Mouse (Mus musculus): Measurements from ENCODE around the gene Ntrk2.
"Not testable (repeated sequence)": the region's sequence is repeated elsewhere in the genome, so short reads cannot be mapped to it uniquely, and the experiment has no call there.

The Ntrk2 gene

DNA sequence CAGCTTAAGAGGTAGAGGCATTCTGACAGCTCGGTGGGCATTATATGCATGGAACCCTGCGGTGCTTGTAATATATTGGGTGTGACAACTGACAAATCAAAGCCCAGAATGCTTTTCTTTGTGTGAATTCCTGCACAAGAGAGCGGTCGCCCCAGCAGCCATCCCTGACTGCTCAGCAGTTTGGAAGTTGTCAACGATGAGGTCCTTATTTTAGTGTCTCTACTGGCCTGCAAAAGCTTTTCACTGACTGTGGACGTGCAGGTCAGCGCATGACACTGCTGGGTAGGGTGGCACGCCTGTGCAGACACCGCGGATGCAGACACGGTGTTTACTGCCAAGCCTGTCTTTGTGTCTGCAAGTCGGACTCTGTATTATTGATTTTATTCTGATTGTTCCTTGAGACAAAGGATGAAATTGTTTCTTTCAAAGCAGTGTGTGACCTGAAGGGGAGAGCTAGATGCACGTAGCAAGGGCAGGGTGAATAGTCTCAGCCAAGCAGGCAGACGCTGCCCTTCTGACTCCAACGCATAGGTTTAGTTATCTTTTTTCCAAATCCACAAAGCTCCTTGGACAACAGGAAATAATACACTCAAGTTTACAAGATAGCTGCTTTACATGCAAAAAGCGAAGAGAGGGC is 204.6 kb downstream of the Ntrk2 start:
- in situ Hi-C loops (cut with MboI; ENCODE audit: low pct_unique_long_range_greater_than_20kb in 1 of 2, low sequenced_read_pairs in 2 of 2, unreplicated experiment in 1 of 2): no loop called here

DNA sequence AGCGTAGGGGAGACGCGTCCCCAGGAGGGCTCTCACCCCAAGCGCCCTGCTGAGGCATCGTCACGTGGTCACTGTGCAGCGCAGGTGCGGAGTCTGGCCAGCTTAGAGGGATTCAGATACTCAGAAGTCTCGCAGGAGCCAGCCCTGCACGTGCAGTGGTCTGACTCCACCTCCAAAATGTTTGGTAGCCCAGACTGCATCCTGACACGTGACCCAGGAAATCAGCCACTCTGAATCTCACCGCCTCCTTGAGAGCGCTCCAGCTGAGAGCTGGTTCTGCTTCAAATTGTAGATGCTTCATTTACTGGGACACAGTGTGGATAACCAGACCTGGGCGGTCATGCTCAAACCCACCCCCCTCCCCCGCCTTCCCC is 205.1 kb downstream of the Ntrk2 start:
- in situ Hi-C loops (cut with MboI; ENCODE audit: low pct_unique_long_range_greater_than_20kb in 1 of 2, low sequenced_read_pairs in 2 of 2, unreplicated experiment in 1 of 2): no loop called here

DNA sequence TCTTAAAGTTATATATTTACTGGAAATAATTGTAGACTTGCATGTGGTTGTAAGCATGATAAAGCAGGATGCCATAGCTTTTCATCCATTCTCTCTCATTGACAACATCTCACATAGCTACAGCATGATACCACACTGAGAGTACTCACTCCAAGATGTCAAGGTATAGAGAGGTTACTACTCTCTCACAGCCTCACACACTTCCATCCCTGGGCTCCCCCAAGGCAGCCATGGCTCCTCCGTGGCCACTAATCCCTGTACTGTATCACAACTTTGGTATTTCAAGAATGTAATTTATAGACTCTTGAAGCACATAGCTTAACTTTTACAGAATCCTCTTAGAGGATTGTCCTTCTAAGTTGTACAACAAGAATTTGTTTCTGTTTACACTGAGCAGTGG is 209.0 kb downstream of the Ntrk2 start:
- in situ Hi-C loops (cut with MboI; ENCODE audit: low pct_unique_long_range_greater_than_20kb in 1 of 2, low sequenced_read_pairs in 2 of 2, unreplicated experiment in 1 of 2): no loop called here

DNA sequence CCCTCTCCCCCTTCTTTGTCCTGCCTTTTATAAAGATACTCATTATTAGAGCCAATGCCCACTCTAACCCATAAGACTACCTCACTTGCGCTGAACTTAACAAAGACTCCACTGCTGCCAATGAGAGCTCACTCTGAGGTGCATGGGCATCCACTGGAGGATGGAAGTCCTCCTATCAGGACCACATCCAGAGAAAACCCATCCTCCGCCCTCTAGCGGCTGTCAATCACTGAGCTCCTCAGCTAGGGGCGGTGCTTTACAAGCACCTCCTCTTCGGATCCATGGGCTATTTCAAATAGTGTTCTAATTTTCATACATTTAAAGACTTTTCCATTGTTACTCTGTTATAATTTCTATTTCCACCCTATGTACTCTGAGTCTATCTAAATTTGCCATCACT is 210.8 kb downstream of the Ntrk2 start:
- in situ Hi-C loops (cut with MboI; ENCODE audit: low pct_unique_long_range_greater_than_20kb in 1 of 2, low sequenced_read_pairs in 2 of 2, unreplicated experiment in 1 of 2): no loop called here

DNA sequence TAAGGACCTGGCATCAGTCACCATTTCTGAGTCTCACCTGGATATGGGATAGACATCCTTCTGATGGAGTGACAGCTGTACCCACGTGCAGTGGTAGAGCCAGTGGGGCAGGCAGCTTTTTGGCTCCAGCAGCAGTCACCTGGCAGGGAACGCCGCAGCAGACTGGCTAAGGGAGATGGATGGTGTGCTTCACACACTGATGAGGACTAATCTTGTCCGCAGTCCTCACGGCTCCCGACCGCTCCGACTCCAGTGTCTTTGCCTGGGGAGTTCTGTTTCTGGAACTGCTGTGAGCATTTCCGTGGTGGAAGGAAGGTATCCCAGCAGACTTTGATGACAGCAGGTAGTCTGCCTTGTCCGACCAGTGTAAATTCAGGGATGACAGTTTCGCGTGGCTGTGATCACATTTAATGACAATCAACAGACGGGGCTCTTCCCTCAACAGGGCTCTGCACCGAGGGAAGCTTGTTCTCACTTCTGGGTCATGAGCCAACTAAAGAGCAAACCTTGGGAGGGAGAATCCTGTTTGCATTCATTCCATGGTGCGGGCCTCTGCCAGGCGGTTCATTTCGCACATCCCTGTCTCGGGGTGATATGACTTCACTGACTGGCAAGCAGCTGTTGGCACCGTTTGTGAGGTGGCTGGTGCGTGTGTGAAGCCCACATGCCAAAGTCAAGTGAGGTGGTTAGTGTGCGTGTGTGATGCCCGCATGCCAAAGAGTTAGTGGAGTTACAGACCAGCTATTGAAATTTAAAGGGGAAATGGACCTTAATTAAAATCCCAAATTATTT is 216.1 kb downstream of the Ntrk2 start:
- in situ Hi-C loops (cut with MboI; ENCODE audit: low pct_unique_long_range_greater_than_20kb in 1 of 2, low sequenced_read_pairs in 2 of 2, unreplicated experiment in 1 of 2): no loop called here

DNA sequence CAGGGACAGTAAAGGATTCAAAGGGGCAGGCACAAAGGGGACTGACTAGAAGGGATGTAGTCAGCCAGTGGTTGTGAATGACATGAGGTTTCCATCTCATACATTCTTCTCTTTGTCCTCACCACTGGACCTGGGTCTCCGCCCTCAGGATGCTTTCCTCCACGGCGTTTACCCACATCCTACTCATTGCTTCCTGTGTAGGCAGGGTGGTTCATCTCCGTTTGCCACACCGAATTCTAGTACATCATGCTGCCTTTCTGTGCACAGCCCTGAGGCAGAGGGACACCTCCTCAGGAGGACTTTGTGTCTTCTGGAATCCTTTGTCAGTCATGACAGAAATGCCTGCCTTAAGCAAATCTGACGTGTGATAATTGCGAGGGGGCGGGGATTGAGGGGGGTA is 219.3 kb downstream of the Ntrk2 start:
- in situ Hi-C loops (cut with MboI; ENCODE audit: low pct_unique_long_range_greater_than_20kb in 1 of 2, low sequenced_read_pairs in 2 of 2, unreplicated experiment in 1 of 2): no loop called here

DNA sequence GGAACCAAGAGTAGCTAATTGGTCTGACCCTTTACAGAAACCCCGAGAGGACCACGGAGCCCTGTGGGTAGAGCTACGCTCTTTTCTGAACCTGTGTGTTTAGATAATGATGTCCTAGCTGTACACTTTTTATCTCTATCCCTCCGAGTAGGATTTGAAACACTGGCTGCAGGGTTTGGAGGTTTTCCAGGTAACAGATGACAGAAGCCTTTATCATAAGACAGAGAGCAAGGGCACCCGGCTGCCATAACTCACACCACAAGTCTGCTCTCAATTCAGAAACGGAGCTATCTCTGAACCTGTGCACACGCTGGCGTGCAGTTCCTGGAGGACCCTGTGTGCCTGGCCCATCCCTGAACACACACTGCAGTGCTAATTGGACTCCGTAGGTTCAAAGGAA is 221.1 kb downstream of the Ntrk2 start:
- in situ Hi-C loops (cut with MboI; ENCODE audit: low pct_unique_long_range_greater_than_20kb in 1 of 2, low sequenced_read_pairs in 2 of 2, unreplicated experiment in 1 of 2): no loop called here

DNA sequence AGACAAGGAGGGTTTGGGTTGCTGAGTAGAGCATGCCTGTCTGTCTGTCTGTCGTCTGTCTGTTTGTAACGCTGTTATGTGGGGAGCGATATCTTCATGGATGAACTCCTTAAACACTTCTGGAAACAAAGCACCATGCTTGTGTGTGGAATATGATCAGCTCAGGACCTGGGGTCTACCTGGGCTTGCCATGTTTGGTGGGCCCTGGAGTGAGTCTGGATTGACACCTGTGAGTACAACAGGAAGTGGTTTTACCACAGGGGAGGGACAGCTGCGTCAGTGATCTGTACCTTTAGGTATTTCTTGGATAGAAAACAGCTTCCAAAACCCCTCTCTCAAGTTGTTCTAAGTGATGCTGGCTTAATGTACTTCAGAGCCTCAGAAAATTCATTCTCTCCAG is 222.2 kb downstream of the Ntrk2 start:
- in situ Hi-C loops (cut with MboI; ENCODE audit: low pct_unique_long_range_greater_than_20kb in 1 of 2, low sequenced_read_pairs in 2 of 2, unreplicated experiment in 1 of 2): no loop called here

DNA sequence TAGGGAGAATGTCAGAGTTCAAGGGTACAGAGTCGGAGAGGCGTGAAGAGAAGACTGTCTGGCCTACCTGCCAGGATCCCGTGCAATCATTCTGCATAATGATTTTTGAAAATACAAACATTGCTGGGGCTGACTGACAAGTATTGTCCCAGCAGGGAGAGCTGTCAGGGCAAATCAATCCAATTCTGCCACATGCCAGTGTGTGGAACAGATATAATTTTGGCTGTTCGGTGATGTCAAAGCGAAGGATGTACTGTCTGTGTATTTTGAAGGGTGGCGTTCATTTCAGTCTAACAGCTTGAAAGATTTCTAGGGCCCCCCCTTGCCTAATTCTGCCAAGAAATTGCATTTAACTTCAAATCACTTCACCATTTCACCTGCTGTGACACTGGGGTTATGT is 224.2 kb downstream of the Ntrk2 start:
- in situ Hi-C loops (cut with MboI; ENCODE audit: low pct_unique_long_range_greater_than_20kb in 1 of 2, low sequenced_read_pairs in 2 of 2, unreplicated experiment in 1 of 2): no loop called here

DNA sequence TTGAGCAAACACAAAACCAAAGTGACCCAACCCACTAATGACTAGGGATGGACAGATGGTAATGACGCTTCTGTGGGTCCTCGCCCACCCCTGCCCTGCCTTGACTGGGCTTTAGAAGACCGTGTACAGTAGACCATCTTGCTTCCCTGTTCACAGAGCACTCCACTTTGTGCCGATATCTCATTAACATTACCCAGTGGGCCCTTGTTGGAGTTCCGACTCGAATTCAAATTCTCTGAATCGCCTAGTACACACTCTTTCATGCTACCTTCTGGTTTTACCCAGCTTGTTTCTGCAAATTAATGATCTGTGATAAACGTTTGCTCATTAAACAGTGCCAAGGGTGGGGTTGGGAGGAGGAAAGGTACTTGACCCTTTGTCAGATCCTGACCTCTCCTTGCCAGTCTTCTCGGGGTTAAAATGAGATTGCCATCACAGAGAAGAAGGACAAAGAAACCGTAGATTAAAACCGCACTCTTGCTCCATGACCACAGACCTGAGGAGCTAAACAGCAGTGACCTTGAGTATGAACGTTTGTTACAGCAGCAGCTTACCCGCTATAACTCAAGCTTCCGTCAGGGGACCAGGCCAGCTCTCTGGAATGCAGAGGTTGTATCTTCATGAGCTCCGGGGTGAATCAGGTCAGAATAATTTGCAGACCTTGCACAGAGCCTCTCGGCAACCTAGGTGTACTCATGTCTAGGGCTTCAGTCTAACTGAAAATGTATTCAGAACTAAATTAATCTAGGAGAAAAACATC is 234.0 kb downstream of the Ntrk2 start:
- in situ Hi-C loops (cut with MboI; ENCODE audit: low pct_unique_long_range_greater_than_20kb in 1 of 2, low sequenced_read_pairs in 2 of 2, unreplicated experiment in 1 of 2): no loop called here

DNA sequence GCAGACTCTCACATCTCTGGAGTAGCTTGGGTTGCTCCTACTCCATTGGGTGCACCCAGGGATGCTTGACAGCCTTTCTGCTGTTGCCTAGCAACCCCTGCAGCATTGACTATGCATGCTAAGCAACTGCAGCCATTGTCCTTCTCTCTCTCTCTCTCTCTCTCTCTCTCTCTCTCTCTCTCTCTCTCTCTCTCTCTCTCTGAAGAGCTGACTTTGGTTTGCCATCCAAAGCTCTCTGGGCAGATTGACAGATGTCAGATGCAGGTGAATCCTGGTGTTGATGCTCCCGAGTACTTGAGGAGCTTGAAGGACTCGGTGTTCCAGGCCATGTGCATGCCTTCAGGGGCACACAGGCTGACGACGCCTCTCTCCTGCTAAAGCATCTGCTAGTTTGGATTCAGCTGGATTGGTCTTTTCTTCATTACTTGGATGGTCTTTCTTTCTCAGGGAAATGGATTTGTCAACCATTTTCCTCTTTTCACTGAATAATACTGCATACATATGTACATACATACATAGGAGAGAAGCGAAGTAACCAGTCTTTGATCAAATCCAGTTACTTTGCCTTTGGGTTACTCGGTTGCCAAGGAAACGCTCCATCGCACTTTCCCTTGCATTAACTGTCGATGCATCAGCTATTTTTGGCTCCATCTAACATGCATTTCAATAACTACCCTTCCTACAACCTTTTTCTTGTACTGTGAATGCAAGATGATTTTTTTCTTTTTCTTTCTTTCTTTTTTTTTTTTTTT is 234.8 kb downstream of the Ntrk2 start:
- in situ Hi-C loops (cut with MboI; ENCODE audit: low pct_unique_long_range_greater_than_20kb in 1 of 2, low sequenced_read_pairs in 2 of 2, unreplicated experiment in 1 of 2): no loop called here

DNA sequence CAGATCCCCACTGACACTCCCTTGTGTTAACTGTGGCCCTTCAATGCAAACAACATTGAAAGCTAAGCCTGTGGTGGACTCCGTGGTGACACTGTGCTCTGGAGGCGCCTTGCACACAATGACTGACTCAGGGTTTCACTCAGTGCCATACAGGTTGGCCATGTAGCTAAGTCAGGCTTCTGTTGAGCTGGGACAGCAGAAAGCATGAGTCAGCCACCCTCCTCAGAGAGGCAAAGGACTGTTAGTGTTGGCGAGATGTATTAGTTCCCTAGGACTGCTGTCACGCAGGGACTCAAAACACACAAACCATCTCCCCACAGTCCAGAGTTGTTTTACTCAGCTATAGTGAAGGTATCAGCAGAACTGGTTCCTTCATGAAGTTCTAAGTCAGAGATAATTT is 245.8 kb downstream of the Ntrk2 start:
- in situ Hi-C loops (cut with MboI; ENCODE audit: low pct_unique_long_range_greater_than_20kb in 1 of 2, low sequenced_read_pairs in 2 of 2, unreplicated experiment in 1 of 2): no loop called here

DNA sequence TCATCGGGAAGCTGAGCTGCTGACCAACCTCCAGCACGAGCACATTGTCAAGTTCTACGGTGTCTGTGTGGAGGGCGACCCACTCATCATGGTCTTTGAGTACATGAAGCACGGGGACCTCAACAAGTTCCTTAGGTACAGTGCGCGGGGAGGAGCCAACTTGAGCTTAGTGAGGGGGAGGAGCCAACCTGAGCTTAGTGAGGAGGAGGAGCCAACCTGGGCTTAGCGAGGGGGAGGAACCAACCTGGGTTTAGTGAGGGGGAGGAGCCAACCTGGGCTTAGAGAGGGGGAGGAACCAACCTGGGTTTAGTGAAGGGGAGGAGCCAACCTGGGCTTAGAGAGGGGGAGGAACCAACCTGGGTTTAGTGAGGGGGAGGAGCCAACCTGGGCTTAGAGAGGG is 248.0 kb downstream of the Ntrk2 start:
- in situ Hi-C loops (cut with MboI; ENCODE audit: low pct_unique_long_range_greater_than_20kb in 1 of 2, low sequenced_read_pairs in 2 of 2, unreplicated experiment in 1 of 2): not testable (repeated sequence)

DNA sequence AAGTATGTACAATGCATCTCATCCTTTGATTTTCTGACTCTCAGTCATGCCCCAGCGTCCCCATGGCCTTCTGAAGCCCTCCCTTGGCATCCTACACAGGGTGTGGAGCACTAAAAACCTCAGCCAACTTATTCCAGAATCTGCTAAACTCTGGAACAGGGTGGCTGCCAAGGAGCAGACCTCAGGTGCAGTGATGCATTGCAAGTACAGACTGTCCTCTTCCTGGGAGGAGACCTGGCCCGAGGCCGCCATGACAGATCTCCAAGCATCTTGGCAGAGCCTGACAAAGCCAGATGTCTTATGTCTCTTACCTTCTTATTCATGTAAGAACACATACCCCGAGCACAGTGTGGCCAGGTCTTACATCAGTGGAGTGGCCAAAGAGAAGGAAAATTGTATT is 250.5 kb downstream of the Ntrk2 start:
- in situ Hi-C loops (cut with MboI; ENCODE audit: low pct_unique_long_range_greater_than_20kb in 1 of 2, low sequenced_read_pairs in 2 of 2, unreplicated experiment in 1 of 2): no loop called here

DNA sequence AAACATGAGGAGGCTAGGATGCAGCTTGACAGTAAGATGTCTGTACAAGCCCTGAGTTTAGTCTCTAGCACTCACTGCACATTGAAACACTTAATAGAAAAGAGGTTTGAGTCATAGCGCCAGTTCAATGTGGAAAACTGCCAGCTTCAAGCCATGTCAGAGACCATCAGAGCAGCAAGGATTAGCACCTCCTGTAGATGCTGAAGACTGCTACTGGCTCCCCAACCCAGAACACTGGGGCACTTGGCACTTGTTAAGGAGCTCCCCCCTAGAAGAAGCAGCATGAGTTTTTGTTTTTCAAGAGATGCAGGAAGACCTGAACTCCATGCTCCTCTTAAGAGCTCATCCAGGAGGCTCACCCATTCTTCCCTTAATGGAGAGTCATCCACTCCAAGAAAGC is 251.5 kb downstream of the Ntrk2 start:
- in situ Hi-C loops (cut with MboI; ENCODE audit: low pct_unique_long_range_greater_than_20kb in 1 of 2, low sequenced_read_pairs in 2 of 2, unreplicated experiment in 1 of 2): no loop called here

DNA sequence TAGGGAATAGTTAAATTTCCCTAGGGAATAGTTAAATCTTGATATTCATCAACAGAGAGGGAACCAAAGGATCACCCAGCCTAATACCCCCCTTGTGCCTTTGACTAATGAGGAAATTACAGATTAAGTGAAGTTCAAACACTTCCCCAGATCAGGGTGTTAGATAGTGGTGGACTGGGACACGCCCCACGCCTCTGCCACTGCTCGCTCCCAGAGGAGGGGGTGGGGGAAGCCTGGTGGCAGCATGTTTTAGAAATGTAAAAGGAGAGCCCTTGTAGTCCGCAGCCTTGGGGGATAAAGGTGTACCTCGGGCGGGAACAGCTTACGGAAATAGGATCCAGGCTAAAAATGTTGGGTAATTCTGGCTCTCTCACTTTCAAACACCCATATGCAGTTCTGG is 252.7 kb downstream of the Ntrk2 start:
- in situ Hi-C loops (cut with MboI; ENCODE audit: low pct_unique_long_range_greater_than_20kb in 1 of 2, low sequenced_read_pairs in 2 of 2, unreplicated experiment in 1 of 2): no loop called here

DNA sequence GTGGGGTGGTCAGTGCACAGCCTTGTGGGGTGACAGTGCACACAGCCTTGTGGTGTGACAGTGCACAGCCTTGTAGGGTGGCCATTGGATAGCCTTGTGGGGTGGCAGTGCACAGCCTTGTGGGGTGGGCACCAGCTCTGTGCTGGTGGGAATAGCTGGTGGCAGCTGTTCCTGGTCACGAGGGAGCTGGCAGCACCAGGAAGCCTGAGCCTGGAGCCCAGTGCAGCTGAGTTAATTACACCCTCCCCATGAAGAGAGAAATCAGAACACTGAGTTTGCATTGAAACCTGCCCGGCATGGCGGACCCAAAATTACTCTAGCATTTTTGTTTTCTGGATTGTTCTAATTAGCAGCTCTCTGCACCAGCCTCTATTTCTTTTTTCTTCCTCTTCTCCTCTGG is 259.3 kb downstream of the Ntrk2 start:
- in situ Hi-C loops (cut with MboI; ENCODE audit: low pct_unique_long_range_greater_than_20kb in 1 of 2, low sequenced_read_pairs in 2 of 2, unreplicated experiment in 1 of 2): no loop called here

DNA sequence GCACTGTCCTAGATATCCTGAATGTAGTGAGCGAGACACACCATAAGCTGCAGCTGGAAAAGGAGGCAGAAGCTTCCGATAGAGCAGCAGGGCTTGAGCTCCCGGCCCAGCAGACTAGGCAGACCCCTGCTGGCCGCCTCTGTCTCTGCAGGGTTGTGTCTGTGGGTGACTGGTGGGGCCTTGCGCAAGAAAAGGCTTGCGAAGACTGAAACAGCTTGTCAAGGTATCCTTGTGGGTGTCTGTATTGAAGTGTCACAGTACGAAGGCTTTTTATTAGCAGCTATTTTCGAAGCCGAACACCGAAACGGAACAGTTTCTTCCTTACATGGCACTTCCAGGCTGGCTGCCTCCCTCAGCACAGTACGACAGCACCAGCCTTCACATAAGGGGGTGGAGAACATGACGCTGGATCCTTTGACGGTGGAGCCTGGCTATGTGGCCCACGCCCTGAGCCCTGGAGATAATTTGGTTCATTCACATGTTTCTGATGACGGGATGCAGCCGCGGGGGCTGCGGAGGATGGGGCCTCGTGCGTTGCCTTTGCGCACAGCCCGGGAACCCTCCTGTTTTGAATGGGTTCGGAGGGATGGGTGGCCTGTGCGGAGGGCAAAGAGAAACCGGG is 267.4 kb downstream of the Ntrk2 start:
- in situ Hi-C loops (cut with MboI; ENCODE audit: low pct_unique_long_range_greater_than_20kb in 1 of 2, low sequenced_read_pairs in 2 of 2, unreplicated experiment in 1 of 2): no loop called here

DNA sequence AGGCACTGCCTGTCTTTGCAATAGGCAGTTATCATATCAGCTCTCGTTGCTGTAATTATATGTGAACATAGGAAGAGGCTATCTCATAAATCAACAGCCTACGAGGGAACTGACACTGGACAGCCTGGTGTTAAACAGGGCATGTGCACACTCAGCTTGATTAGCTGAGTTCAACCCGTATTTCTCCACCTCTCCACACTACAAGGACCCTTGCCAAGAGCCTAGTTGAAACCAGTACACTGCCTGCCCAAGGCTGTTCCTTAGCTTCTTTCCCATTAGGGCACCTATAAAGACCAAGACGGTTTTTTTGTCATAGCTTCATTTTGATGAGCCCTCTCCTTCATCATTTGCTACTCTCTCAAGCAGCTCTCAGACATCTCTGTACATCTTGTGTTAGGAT is 270.1 kb downstream of the Ntrk2 start:
- in situ Hi-C loops (cut with MboI; ENCODE audit: low pct_unique_long_range_greater_than_20kb in 1 of 2, low sequenced_read_pairs in 2 of 2, unreplicated experiment in 1 of 2): no loop called here

Data from mouse embryonic stem cell (cell line).